Mouse (Mus musculus): Measurements from ENCODE around the gene Zfp551.

GRCm38 (mm10) chr7:12422245-12422849 lies at the start of gene Zfp551:
- TF ChIP-seq GATA1 (IDR thresholded peaks at IDR 0.05; ENCODE audit: low read length) (no peak), TAL1 (IDR thresholded peaks at IDR 0.05; ENCODE audit: low read length) (no peak)

Data from erythroblast, embryonic 14.5 days (primary cell).